In genomic region chrX:12377441-12377840, GRCm38 (mm10) we compare ENCODE assay signal across 29 mouse cellular contexts.
DNase-seq lines count a peak whose midpoint lies in the region; ATAC-seq lines count a peak whose summit lies in the region.
"Had no signal": no experiment of that assay in that cellular context is flagged by ENCODE, and none has a peak within 500 bp of the region (broad histone marks: within the 10 kb centered on the region; RNA-seq: fewer than 3 reads in every experiment).

No protein-coding gene starts in this region.

- H3K9me3 ChIP-seq in heart, embryonic 16.5 days (replicated peaks; ENCODE audit: control insufficient read depth, low read length) = no peaks in the 10 kb centered on the region
- H3K9me3 ChIP-seq in heart, embryonic 12.5 days (replicated peaks) = no peaks in the 10 kb centered on the region
- H3K9me3 ChIP-seq: embryonic facial prominence, embryonic 10.5 days; embryonic facial prominence, embryonic 15.5 days; forebrain, embryonic 13.5 days; hindbrain, embryonic 12.5 days; intestine, embryonic 15.5 days; limb, embryonic 13.5 days; liver, embryonic 13.5 days had no signal

- peak; percentile 1 for DNase-seq in gastrocnemius, adult 18-20 months (ENCODE audit: low spot score)
- DNase-seq in gastrocnemius, postnatal 10 days = no peak
- peak; percentile 29 to 47 for DNase-seq in heart, postnatal 10 days
- peak; percentile 2 to 4 for DNase-seq in heart, postnatal 36 days
- DNase-seq: adrenal gland, postnatal 25 days; B cell, adult 2 months; cerebellum, adult 18-20 months; cerebellum, postnatal 25 days; kidney, adult 2 months; kidney, postnatal 4 days; liver, embryonic 13.5 days; lung, adult 18-20 months; midbrain, embryonic 14.5 days; right cerebral cortex, postnatal 25 days; thymus, adult 18-20 months; thymus, postnatal 25 days had no signal

- no peaks in the 10 kb centered on the region for H3K36me3 ChIP-seq in heart, embryonic 16.5 days (ENCODE audit: control insufficient read depth, insufficient read depth)
- no peaks in the 10 kb centered on the region for H3K36me3 ChIP-seq in heart, embryonic 12.5 days
- H3K36me3 ChIP-seq: embryonic facial prominence, embryonic 10.5 days; embryonic facial prominence, embryonic 15.5 days; hindbrain, embryonic 12.5 days; intestine, embryonic 15.5 days; limb, embryonic 13.5 days; liver, embryonic 13.5 days had no signal

- no peaks in the 10 kb centered on the region; the same call in 1 of the 2 replicates for H3K27me3 ChIP-seq in heart, embryonic 16.5 days (ENCODE audit: control insufficient read depth, insufficient read depth, low read length)
- peaks cover 39% of the 10 kb centered on the region for H3K27me3 ChIP-seq in heart, embryonic 12.5 days (replicated peaks)
- H3K27me3 ChIP-seq: forebrain, embryonic 13.5 days; intestine, embryonic 15.5 days; liver, embryonic 13.5 days had no signal

- intact Hi-C loops in heart, postnatal 10 days (cut with DNase I) = no loop called here
- intact Hi-C loops in heart, postnatal 36 days (cut with DNase I) = no loop called here

- no peak overlapping the region for H3K27ac ChIP-seq in heart, embryonic 16.5 days (ENCODE audit: low read length)
- H3K27ac ChIP-seq in heart, embryonic 12.5 days (ENCODE audit: poor library complexity, severe bottlenecking) = no peak overlapping the region
- H3K27ac ChIP-seq: embryonic facial prominence, embryonic 10.5 days; embryonic facial prominence, embryonic 15.5 days; forebrain, embryonic 13.5 days; hindbrain, embryonic 12.5 days; hindbrain, postnatal 0 days; intestine, embryonic 15.5 days; kidney, postnatal 0 days; limb, embryonic 13.5 days; liver, embryonic 13.5 days; stomach, postnatal 0 days had no signal

- 47% methylated on average over 7 of the region's 7 CpGs for WGBS in heart, embryonic 16.5 days
- 55% methylated on average over 7 of the region's 7 CpGs for WGBS in heart, embryonic 12.5 days

- peak; percentile 58; the same call in 1 of the 2 replicates for ATAC-seq in heart, embryonic 16.5 days (replicated peaks; ENCODE audit: extremely low read depth, insufficient read depth, low FRiP score)
- ATAC-seq in heart, embryonic 12.5 days (ENCODE audit: insufficient number of reproducible peaks, low FRiP score) = no peak
- ATAC-seq in erythroid progenitor cell, adult 5-6 weeks (replicated peaks; ENCODE audit: low FRiP score, poor library complexity, severe bottlenecking) = no peak
- ATAC-seq: forebrain, embryonic 13.5 days; hindbrain, postnatal 0 days; intestine, embryonic 15.5 days; lung, postnatal 0 days had no signal

- no peak overlapping the region for H3K9ac ChIP-seq in heart, embryonic 16.5 days (ENCODE audit: low read length)
- no peak overlapping the region for H3K9ac ChIP-seq in heart, embryonic 12.5 days
- H3K9ac ChIP-seq: embryonic facial prominence, embryonic 15.5 days; forebrain, embryonic 13.5 days; hindbrain, embryonic 12.5 days; intestine, embryonic 15.5 days; limb, embryonic 13.5 days; liver, embryonic 13.5 days had no signal

- H3K4me1 ChIP-seq in heart, embryonic 16.5 days (ENCODE audit: control insufficient read depth, insufficient read depth, low read length) = no peaks in the 10 kb centered on the region; the same call in 1 of the 2 replicates
- peaks cover 3% of the 10 kb centered on the region; the same call in 1 of the 2 replicates for H3K4me1 ChIP-seq in heart, embryonic 12.5 days (replicated peaks)
- H3K4me1 ChIP-seq: embryonic facial prominence, embryonic 10.5 days; embryonic facial prominence, embryonic 15.5 days; forebrain, embryonic 13.5 days; hindbrain, embryonic 12.5 days; intestine, embryonic 15.5 days; limb, embryonic 13.5 days; liver, embryonic 13.5 days had no signal

- H3K4me3 ChIP-seq in heart, embryonic 16.5 days (ENCODE audit: low read length) = no peak overlapping the region
- no peak overlapping the region for H3K4me3 ChIP-seq in heart, embryonic 12.5 days
- H3K4me3 ChIP-seq: embryonic facial prominence, embryonic 10.5 days; embryonic facial prominence, embryonic 15.5 days; forebrain, embryonic 13.5 days; hindbrain, embryonic 12.5 days; intestine, embryonic 15.5 days; limb, embryonic 13.5 days; liver, embryonic 13.5 days had no signal

- H3K4me2 ChIP-seq in heart, embryonic 16.5 days (ENCODE audit: low read depth, low read length) = no peak overlapping the region
- no peak overlapping the region for H3K4me2 ChIP-seq in heart, embryonic 12.5 days
- H3K4me2 ChIP-seq: embryonic facial prominence, embryonic 15.5 days; forebrain, embryonic 13.5 days; hindbrain, embryonic 12.5 days; intestine, embryonic 15.5 days; limb, embryonic 13.5 days; liver, embryonic 13.5 days had no signal
